Mouse (Mus musculus) small intestine, adult 2 months (tissue): ENCODE measurements around the gene Add2.

Experiments used
- CTCF ChIP-seq: fragments of 200-500 bp; IDR thresholded peaks from 2 replicates; pipeline ENCODE4 v1.5.1; 2012; ENCODE audit warnings: low read depth, mild to moderate bottlenecking, control low read depth, inconsistent platforms, low read length, moderate library complexity, mixed read lengths; ENCODE audit not compliant: insufficient replicate concordance, insufficient read length; ENCODE audit errors: extremely low read depth
- POLR2A ChIP-seq: fragments of 200-500 bp; IDR thresholded peaks from 2 replicates; pipeline ENCODE4 v1.6.1; 2012; ENCODE audit warnings: low read depth, mild to moderate bottlenecking, control low read depth, inconsistent platforms, low read length, moderate library complexity

- TF ChIP-seq CTCF (no peak), POLR2A (no peak)
These were observed 50.0 kb downstream of the Add2 start for GRCm38 (mm10) chr6:86078361-86079010.
